Mouse (Mus musculus): ENCODE data around the gene Spef2.
"Not testable (repeated sequence)": the region's sequence is repeated elsewhere in the genome, so short reads cannot be mapped to it uniquely, and the experiment has no call there.

The Spef2 gene

GRCm38 (mm10) chr15:9668575-9668974, 80.1 kb downstream of the Spef2 start:
- no peak for DNase-seq (ENCODE audit: low spot score)

DNA sequence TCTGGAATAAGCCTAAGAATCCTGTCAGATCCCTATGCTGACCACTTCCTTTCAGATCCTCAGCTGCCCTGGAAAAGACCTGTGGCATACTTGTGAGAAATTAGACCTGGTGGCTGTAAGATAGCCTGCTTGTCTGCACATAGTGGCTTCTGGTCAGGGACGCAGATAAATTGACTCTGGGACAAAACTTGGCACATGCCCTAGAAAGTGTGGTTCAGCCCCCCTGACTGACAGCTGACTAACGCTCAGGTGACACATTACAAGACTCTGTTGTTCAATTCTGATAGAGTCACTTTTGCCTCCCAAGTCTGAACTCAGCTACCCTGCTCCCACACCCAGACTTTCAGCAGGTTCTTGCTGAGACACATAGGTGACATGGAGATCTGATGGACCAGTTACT, 83.7 kb downstream of the Spef2 start:
- not testable (repeated sequence) for DNase-seq (ENCODE audit: low spot score)

DNA sequence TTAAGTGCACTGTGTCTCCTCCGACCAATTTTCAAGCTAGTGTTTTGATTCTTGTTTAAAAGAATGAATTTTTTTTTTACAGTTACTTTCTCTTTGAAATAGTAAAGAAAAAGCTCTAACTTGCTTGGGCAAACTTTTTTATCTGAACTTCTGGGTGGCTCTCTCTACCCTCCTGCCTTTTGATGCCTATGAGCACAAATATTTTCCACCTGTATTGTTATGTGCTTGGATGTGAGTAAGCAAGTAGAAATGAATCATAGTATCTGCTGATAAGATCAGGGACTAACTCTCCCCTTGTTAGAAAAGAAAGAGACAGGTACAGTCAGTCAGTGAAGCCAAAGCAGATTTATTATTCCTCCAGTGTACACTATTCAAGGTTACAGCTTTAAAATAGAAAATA, 87.5 kb downstream of the Spef2 start:
- DNase-seq (ENCODE audit: low spot score): no peak

GRCm38 (mm10) chr15:9634471-9634870, 114.2 kb downstream of the Spef2 start:
- no peak for DNase-seq (ENCODE audit: low spot score)

DNA sequence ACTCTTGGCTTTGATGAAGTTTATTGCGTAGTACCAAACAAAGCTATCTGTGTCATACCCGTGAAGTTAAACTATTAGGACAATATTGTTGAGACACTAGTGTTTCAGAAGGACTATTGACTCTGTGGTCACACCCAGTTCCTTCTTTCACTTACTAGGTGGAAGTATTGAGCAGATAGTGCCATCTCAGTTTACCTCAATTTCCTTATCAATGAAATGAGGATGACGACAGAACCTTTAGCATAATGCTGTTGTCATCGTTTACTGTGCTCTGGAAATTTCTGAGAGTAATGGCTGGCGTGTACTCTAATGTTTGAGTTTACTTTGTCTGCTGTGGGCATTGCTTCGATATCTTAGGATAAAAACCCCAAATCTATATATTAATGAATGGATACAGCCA, 117.0 kb downstream of the Spef2 start:
- DNase-seq (ENCODE audit: low spot score): no peak

DNA sequence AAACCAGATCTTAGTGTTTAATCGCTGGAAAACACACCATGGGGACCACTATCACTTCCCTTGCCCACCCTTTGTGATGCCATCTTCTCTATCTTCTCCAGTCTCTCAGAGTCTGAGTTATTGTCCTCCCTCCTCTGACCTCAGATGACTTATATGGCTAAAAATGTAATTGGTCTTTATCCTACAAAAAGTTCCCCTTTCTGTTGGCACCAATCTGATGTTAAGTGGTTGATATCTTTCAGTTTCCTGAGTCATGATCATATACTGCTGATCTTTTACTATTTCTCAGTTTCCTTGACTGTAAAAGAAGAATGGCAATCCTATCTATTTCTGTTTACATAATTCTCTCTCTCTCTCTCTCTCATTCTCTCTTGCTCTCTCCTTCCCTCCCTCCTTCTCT, 119.0 kb downstream of the Spef2 start:
- DNase-seq (ENCODE audit: low spot score): no peak

GRCm38 (mm10) chr15:9624619-9625018, 124.0 kb downstream of the Spef2 start:
- DNase-seq (ENCODE audit: low spot score): no peak

- no peak for DNase-seq (ENCODE audit: low spot score)
Observed at GRCm38 (mm10) chr15:9608177-9608576, 140.5 kb downstream of the Spef2 start.

GRCm38 (mm10) chr15:9600088-9600455, 148.6 kb downstream of the Spef2 start:
- DNase-seq (ENCODE audit: low spot score): no peak

- no peak for DNase-seq (ENCODE audit: low spot score)
Observed at GRCm38 (mm10) chr15:9599382-9600087, 149.1 kb downstream of the Spef2 start.

- no peak for DNase-seq (ENCODE audit: low spot score)
Observed at GRCm38 (mm10) chr15:9596298-9597060, 152.2 kb downstream of the Spef2 start.

GRCm38 (mm10) chr15:9589939-9590338, 158.7 kb downstream of the Spef2 start:
- no peak for DNase-seq (ENCODE audit: low spot score)

- DNase-seq (ENCODE audit: low spot score): no peak
Observed at GRCm38 (mm10) chr15:9580470-9581280, 168.0 kb downstream of the Spef2 start.

DNA sequence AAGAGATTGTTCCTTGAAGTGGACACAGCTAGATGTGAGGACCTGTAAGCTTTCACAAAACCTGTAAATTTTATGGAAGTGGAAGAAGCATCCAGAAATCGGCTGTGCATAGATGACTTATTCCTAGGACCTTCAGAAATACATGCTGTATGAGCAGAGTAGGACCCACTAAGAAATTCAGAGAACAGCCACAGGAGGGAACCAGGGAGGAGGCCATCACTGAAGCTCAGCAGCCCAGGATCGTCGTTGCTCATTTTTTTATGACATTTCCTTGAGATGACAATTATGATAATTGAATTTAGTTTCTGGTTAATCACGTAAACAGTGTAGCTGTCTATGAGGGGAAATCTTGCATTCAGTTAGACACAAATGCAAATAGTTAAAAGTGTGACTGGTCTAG, 171.4 kb downstream of the Spef2 start:
- no peak for DNase-seq (ENCODE audit: low spot score)

GRCm38 (mm10) chr15:9574796-9575195, 173.9 kb downstream of the Spef2 start:
- DNase-seq (ENCODE audit: low spot score): no peak

GRCm38 (mm10) chr15:9573361-9573760, 175.3 kb downstream of the Spef2 start:
- DNase-seq (ENCODE audit: low spot score): no peak

- no peak for DNase-seq (ENCODE audit: low spot score)
Observed at GRCm38 (mm10) chr15:9572664-9573063, 176.0 kb downstream of the Spef2 start.

- DNase-seq (ENCODE audit: low spot score): no peak
Observed at GRCm38 (mm10) chr15:9571896-9572295, 176.8 kb downstream of the Spef2 start.

DNA sequence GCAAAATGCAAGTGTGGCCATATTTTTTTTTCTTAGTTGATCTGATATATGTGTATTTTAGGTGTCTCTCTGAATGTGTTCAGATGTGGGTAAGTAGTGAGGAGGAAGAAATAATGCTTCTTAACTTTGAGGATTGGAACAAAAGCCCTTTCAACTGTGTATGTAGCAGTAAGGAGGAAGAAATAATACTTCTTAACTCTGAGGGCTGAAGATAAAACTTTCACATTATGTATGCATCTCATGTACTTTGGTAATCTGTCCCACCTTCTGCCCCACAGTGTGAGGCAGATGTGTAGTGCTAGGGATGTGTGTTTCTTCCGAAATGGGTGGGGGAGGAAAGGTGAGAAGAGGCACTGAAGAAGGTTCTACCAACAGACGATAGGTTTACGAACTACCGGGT, 181.4 kb downstream of the Spef2 start:
- no peak for DNase-seq (ENCODE audit: low spot score)

DNA sequence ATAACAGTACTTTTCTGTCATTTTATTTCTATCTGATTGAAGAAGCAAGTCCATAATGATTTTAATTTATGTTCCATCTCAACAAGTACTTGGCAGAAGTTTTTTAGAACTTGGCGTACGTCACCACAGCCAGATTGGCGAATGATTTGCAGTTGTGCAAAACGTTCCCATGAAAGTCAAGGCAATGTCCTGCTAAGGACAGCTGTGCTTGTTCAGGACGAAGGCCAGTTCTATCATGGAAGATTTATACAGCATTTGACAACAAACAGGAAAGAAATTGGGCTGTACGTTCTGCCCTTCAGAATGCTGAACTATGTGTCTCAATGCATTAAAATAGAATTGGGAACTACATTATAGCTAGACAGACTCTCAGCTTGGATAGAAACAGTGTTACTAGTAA, 183.3 kb downstream of the Spef2 start:
- no peak for DNase-seq (ENCODE audit: low spot score)

DNA sequence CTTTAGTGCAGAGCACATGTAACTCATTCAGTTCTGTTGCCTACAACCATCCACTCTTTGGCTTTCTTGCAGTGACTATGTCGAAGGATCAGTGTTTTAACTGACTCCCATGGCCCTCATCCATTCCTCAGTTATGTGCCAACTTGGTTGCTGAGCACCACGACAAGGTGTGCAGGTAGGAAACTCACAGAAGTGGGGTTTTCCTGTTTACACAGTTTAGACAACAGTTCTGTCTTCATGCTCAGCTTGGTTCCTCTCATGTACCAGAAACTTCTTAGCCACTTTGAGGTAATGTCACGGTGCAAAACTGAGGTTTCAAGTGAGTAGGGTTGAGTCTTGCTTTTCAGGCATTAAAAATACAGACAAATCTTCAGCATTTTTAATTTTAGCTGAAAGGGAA, 184.5 kb downstream of the Spef2 start:
- no peak for DNase-seq (ENCODE audit: low spot score)

GRCm38 (mm10) chr15:9557264-9557663, 191.4 kb downstream of the Spef2 start:
- DNase-seq (ENCODE audit: low spot score): not testable (repeated sequence)

DNA sequence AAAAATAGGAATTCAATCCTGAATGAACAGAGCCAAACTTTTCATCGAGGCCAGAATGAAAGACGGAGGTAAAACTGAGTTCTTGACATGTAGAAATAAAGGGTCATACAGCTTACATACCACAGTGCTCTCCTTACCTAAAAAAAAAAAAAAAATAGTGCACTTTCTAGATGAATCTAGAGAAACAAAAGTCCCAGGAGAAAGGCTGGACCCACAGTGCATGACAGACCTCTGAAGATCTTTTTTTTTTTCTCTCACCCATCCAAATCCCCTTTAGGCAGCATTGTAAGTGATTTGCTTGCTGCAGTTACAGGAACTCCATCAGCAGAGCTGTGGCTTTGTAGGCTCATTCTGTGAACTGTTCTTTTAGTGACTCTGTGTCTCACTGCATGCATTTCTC, 199.7 kb downstream of the Spef2 start:
- DNase-seq (ENCODE audit: low spot score): no peak

Measured in urinary bladder, postnatal 10 days (tissue).